Mouse (Mus musculus) CH12.LX (cell line): ENCODE data around the gene Sparcl1.

ENCODE experiments used
- CTCF ChIP-seq, 2 experiments: IDR thresholded peaks in 1 of 2; conservative IDR thresholded peaks in 1 of 2; 2 replicates each; pipeline ENCODE4 v1.5.1; 2011 to 2012; ENCODE audit warnings: low read depth in 2 of 2, low read length in 2 of 2, improper control_type of control experiment in 1 of 2, inconsistent platforms in 1 of 2, mild to moderate bottlenecking in 1 of 2, moderate library complexity in 1 of 2
- ELF1 ChIP-seq: IDR thresholded peaks from 2 replicates; pipeline ENCODE4 v1.6.1; 2014; ENCODE audit warnings: low read depth, mild to moderate bottlenecking, inconsistent platforms, low read length, improper control_type of control experiment
- HCFC1 ChIP-seq: IDR thresholded peaks from 2 replicates; pipeline ENCODE4 v1.6.1; 2012; ENCODE audit warnings: low read depth, mild to moderate bottlenecking, inconsistent platforms, low read length, improper control_type of control experiment
- MAX ChIP-seq: IDR thresholded peaks from 2 replicates; pipeline ENCODE4 v1.6.1; 2011; ENCODE audit warnings: low read length, improper control_type of control experiment
- MEF2A ChIP-seq: IDR thresholded peaks from 2 replicates; pipeline ENCODE4 v1.6.1; 2014; ENCODE audit warnings: low read depth, mild to moderate bottlenecking, inconsistent platforms, low read length, improper control_type of control experiment, borderline replicate concordance
- MXI1 ChIP-seq: IDR thresholded peaks from 2 replicates; pipeline ENCODE4 v1.6.1; 2011; ENCODE audit warnings: mild to moderate bottlenecking, low read depth, low read length, improper control_type of control experiment
- NRF1 ChIP-seq: IDR thresholded peaks from 2 replicates; pipeline ENCODE4 v1.6.1; 2014; ENCODE audit warnings: low read depth, mild to moderate bottlenecking, inconsistent platforms, low read length, improper control_type of control experiment, moderate library complexity
- POLR2A ChIP-seq: IDR thresholded peaks from 2 replicates; pipeline ENCODE4 v1.6.1; 2011; ENCODE audit warnings: low read depth, mild to moderate bottlenecking, improper control_type of control experiment, low read length
- RAD21 ChIP-seq: IDR thresholded peaks from 2 replicates; pipeline ENCODE4 v1.6.1; 2011; ENCODE audit warnings: low read depth, mild to moderate bottlenecking, low read length, improper control_type of control experiment, moderate library complexity
- SMC3 ChIP-seq: IDR thresholded peaks from 2 replicates; pipeline ENCODE4 v1.6.1; 2011; ENCODE audit warnings: low read depth, low read length, improper control_type of control experiment
- USF2 ChIP-seq: conservative IDR thresholded peaks from 2 replicates; pipeline ENCODE4 v1.6.1; 2011; ENCODE audit warnings: low read depth, low read length, improper control_type of control experiment
- ZNF384 ChIP-seq: IDR thresholded peaks from 2 replicates; pipeline ENCODE4 v1.6.1; 2012; ENCODE audit warnings: low read depth, low read length, improper control_type of control experiment, inconsistent platforms

DNA sequence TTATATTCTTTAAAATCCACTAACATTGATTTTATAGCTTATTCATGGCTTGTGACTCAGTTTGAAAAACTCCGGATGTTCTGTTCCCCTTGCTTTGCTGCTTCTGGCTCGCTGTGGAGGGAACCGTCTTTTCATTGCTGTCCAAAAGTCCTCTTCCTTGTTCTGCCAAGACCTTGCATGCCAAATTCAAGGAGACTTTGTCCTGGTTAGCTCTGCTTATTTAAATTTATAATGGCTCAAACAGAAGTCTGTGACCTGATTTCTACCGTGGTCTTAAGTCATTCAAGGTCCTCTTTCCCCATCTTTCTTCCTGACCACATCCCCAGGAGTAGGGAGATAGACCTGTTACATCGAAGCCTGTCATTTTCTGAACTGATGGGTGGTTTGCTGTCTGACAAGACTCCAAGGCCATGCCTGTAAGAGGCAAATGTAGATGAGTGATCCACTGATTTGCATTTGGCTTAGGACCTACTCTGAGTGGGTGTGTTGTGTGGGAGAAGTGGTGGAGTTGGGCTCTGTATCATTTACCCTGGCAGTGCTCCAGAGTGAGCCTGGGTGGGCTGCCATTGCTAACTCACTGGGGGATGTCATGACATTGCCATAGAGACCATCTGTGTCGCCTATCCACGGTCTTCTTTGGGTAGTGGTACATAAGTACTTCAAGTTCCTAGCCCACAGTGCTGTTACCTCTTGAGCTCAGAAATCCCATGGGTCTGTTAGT lies 45.0 kb upstream of the Sparcl1 start:
- TF ChIP-seq USF2 (no peak), ELF1 (no peak), MAX (no peak), POLR2A (no peak), HCFC1 (no peak), CTCF (conservative IDR thresholded peaks at IDR 0.05 in 1 of 2, IDR thresholded peaks at IDR 0.05 in 1 of 2; ENCODE audit: low read depth in 2 of 2, low read length in 2 of 2) (no peak), MEF2A (no peak), SMC3 (no peak), NRF1 (no peak), ZNF384 (no peak), MXI1 (no peak), RAD21 (no peak)
